Comparison of ENCODE assay signal across 8 mouse cellular contexts in genomic region chr12:56301487-56302293, GRCm38 (mm10). TPM values are rescaled to one million over a fixed set of nuclear protein-coding genes. Genes with fewer than 3 reads are reported as not detected.
DNase-seq lines count a peak whose midpoint lies in the region; ATAC-seq and TF ChIP-seq lines count a peak whose summit lies in the region.

No protein-coding gene starts in this region.

- no peak for TF ChIP-seq EP300 in CH12.LX (IDR thresholded peaks at IDR 0.05; ENCODE audit: low read length)
- TF ChIP-seq EP300 in liver, embryonic 14.5 days (IDR thresholded peaks at IDR 0.05; ENCODE audit: low read depth) = no peak

- H3K9ac ChIP-seq in CH12.LX (ENCODE audit: insufficient read depth, low read depth) = no peak overlapping the region
- H3K9ac ChIP-seq in forebrain, embryonic 13.5 days = peak overlapping the region; percentile 64
- H3K9ac ChIP-seq in liver, embryonic 14.5 days (replicated peaks) = no peak overlapping the region
- peak overlapping the region; percentile 68 for H3K9ac ChIP-seq in neural tube, embryonic 13.5 days

- in situ Hi-C loops in CH12.LX (cut with MboI; ENCODE audit: low pct_ligation_motif_present, low pct_unique_long_range_greater_than_20kb, low sequenced_read_pairs) = no loop called here

- 0 out of 2 replicates have a peak overlapping the region, but pooled peaks have one; percentile 4 for H3K4me2 ChIP-seq in CH12.LX (ENCODE audit: insufficient read depth, low read depth, poor library complexity, severe bottlenecking)
- H3K4me2 ChIP-seq in forebrain, embryonic 13.5 days = peak overlapping the region; percentile 67
- H3K4me2 ChIP-seq in liver, embryonic 14.5 days (ENCODE audit: low read depth) = peak overlapping the region; percentile 48
- peak overlapping the region; percentile 65 for H3K4me2 ChIP-seq in neural tube, embryonic 13.5 days

- ATAC-seq in forebrain, embryonic 13.5 days = peak; percentile 83
- ATAC-seq in liver, embryonic 14.5 days (ENCODE audit: insufficient read depth) = no peak
- peak; percentile 89 for ATAC-seq in neural tube, embryonic 13.5 days (ENCODE audit: low read depth)

- no peak overlapping the region for H3K4me3 ChIP-seq in CH12.LX (replicated peaks in 1 of 3; ENCODE audit: low read depth in 2 of 3, low read length in 2 of 3, poor library complexity in 1 of 3)
- H3K4me3 ChIP-seq in forebrain, embryonic 13.5 days = peak overlapping the region; percentile 36
- H3K4me3 ChIP-seq in liver, embryonic 14.5 days (ENCODE audit: insufficient read depth in 1 of 2, low read depth in 2 of 2, low read length in 2 of 2) = peak overlapping the region in 1 of 2 experiments; percentile 34; a peak in 2 of 4 replicates
- H3K4me3 ChIP-seq in neural tube, embryonic 13.5 days = peak overlapping the region; percentile 38

- no peaks in the 10 kb centered on the region for H3K36me3 ChIP-seq in CH12.LX (replicated peaks in 1 of 2; ENCODE audit: control insufficient read depth in 1 of 2, insufficient read depth in 1 of 2, low read length in 1 of 2)
- no peaks in the 10 kb centered on the region for H3K36me3 ChIP-seq in forebrain, embryonic 13.5 days (ENCODE audit: poor library complexity, severe bottlenecking)
- H3K36me3 ChIP-seq in liver, embryonic 14.5 days (replicated peaks; ENCODE audit: control insufficient read depth, insufficient read depth, low read depth) = no peaks in the 10 kb centered on the region
- H3K36me3 ChIP-seq in neural tube, embryonic 13.5 days = no peaks in the 10 kb centered on the region

- no peaks in the 10 kb centered on the region for H3K79me2 ChIP-seq in CH12.LX (replicated peaks; ENCODE audit: control insufficient read depth, extremely low read depth, insufficient read depth, poor library complexity, severe bottlenecking)

- DNase-seq in cerebellum, postnatal 10 days = peak; percentile 6 to 10
- no peak for DNase-seq in cerebellum, adult 18-20 months
- no peak for DNase-seq in CH12.LX (ENCODE audit: extremely low read depth)
- no peak for DNase-seq in liver, embryonic 14.5 days (ENCODE audit: low read depth in 3 of 3, low spot score in 3 of 3)
- no peak for DNase-seq in thymus, postnatal 25 days
- DNase-seq in adrenal gland, adult 2 months = no peak

- TF ChIP-seq POLR2A in CH12.LX (IDR thresholded peaks at IDR 0.05; ENCODE audit: low read depth, low read length) = no peak

- no peaks in the 10 kb centered on the region for H3K27me3 ChIP-seq in CH12.LX (replicated peaks)
- H3K27me3 ChIP-seq in forebrain, embryonic 13.5 days = 0 out of 2 replicates have a peak, but pooled peaks cover 8% of the 10 kb centered on the region
- H3K27me3 ChIP-seq in liver, embryonic 14.5 days (ENCODE audit: control insufficient read depth, insufficient read depth, low read length) = no peaks in the 10 kb centered on the region
- H3K27me3 ChIP-seq in neural tube, embryonic 13.5 days = peaks cover 53% of the 10 kb centered on the region

- TF ChIP-seq CTCF in CH12.LX (conservative IDR thresholded peaks at IDR 0.05 in 1 of 2, IDR thresholded peaks at IDR 0.05 in 1 of 2; ENCODE audit: low read depth in 2 of 2, low read length in 2 of 2) = no peak
- TF ChIP-seq CTCF in liver, embryonic 14.5 days (IDR thresholded peaks at IDR 0.05; ENCODE audit: low read depth) = no peak

- peaks cover 3 to 7% of the 10 kb centered on the region in 2 experiments; a peak in 3 of 4 replicates for H3K4me1 ChIP-seq in CH12.LX (ENCODE audit: control insufficient read depth in 1 of 2, insufficient read depth in 2 of 2)
- peaks cover 29% of the 10 kb centered on the region for H3K4me1 ChIP-seq in forebrain, embryonic 13.5 days
- peaks cover 0 to 1% of the 10 kb centered on the region in 2 experiments; a peak in 2 of 4 replicates for H3K4me1 ChIP-seq in liver, embryonic 14.5 days (replicated peaks; ENCODE audit: control insufficient read depth in 2 of 2, insufficient read depth in 2 of 2, low read length in 1 of 2)
- peaks cover 37% of the 10 kb centered on the region for H3K4me1 ChIP-seq in neural tube, embryonic 13.5 days (replicated peaks)

- dilution Hi-C loops in CH12.LX (cut with MboI; ENCODE audit: extremely low pct_ligation_motif_present, extremely low pct_unique_long_range_greater_than_20kb, low sequenced_read_pairs) = no loop called here

- no peak overlapping the region for H3K27ac ChIP-seq in CH12.LX (ENCODE audit: insufficient read depth, low read depth)
- peak overlapping the region; percentile 76 for H3K27ac ChIP-seq in forebrain, embryonic 13.5 days
- no peak overlapping the region for H3K27ac ChIP-seq in liver, embryonic 14.5 days
- peak overlapping the region; percentile 83 for H3K27ac ChIP-seq in neural tube, embryonic 13.5 days (replicated peaks)

- no peak for TF ChIP-seq RAD21 in CH12.LX (IDR thresholded peaks at IDR 0.05; ENCODE audit: low read depth, low read length)

- 5% methylated on average over 27 of the region's 27 CpGs for WGBS in forebrain, embryonic 13.5 days
- WGBS in liver, embryonic 14.5 days (ENCODE audit: insufficient replicate concordance) = 11% methylated on average over 27 of the region's 27 CpGs
- 2% methylated on average over 27 of the region's 27 CpGs for WGBS in neural tube, embryonic 13.5 days

- no peaks in the 10 kb centered on the region for H3K9me3 ChIP-seq in CH12.LX (replicated peaks; ENCODE audit: low read length)
- no peaks in the 10 kb centered on the region for H3K9me3 ChIP-seq in forebrain, embryonic 13.5 days (replicated peaks)
- H3K9me3 ChIP-seq in liver, embryonic 14.5 days (ENCODE audit: control insufficient read depth, low read length) = no peaks in the 10 kb centered on the region
- H3K9me3 ChIP-seq in neural tube, embryonic 13.5 days = no peaks in the 10 kb centered on the region

TF ChIP-seq in CH12.LX, 34 proteins besides CTCF, POLR2A, EP300 and RAD21:
- TF ChIP-seq CHD2 (IDR thresholded peaks at IDR 0.05; ENCODE audit: low read length) (no peak), RCOR1 (conservative IDR thresholded peaks at IDR 0.05; ENCODE audit: low read depth, low read length) (no peak), USF2 (conservative IDR thresholded peaks at IDR 0.05; ENCODE audit: low read depth, low read length) (no peak), TCF12 (IDR thresholded peaks at IDR 0.05; ENCODE audit: low read depth, low read length) (no peak)

RNA-seq across cellular contexts. Expression of gene Mbip, which starts 44.0 kb away (rescaled TPM):
- total RNA-seq in CH12.LX (2012; rRNA removed) = 27.6 and 28.3 TPM in 2 replicates
- total RNA-seq in CH12.LX (2014; rRNA removed) = 82.7 and 90.6 TPM in 2 replicates
- 47.6 and 53.0 TPM in 2 replicates for polyA plus RNA-seq in CH12.LX (2012; ENCODE audit: insufficient read length, low read depth)
- 58.5 and 65.7 TPM in 2 replicates for polyA plus RNA-seq in forebrain, embryonic 13.5 days (2015; fragmentation: Nextera tagmentation; extraction: Ambion mirVana)
- polyA plus RNA-seq in liver, embryonic 14.5 days (2012; rRNA removed) = 5.2 and 6.9 TPM in 2 replicates
- polyA plus RNA-seq in liver, embryonic 14.5 days (2014; fragmentation: Nextera tagmentation; extraction: Ambion mirVana) = 7.5 and 7.8 TPM in 2 replicates
- 50.6 and 51.6 TPM in 2 replicates for polyA plus RNA-seq in neural tube, embryonic 13.5 days (2015; fragmentation: Nextera tagmentation; extraction: Ambion mirVana)
- 10 to 100 TPM; 10.1 to 14.0 TPM for total RNA-seq in adrenal gland, adult 2 months (2021)
- 2.1 TPM in 2 replicates for polyA plus RNA-seq in adrenal gland, adult 2 months (2012; rRNA removed)

Comparison
In these comparisons a context has a peak if more than half of its experiments do, and no peak if none do; other contexts are left out.
1. DNase-seq: peak in cerebellum, postnatal 10 days (2 of 2); none in cerebellum, adult 18-20 months (0 of 2), CH12.LX (single experiment), liver, embryonic 14.5 days (0 of 3), thymus, postnatal 25 days (single experiment) and adrenal gland, adult 2 months (single experiment).
2. H3K27ac ChIP-seq: peak in forebrain, embryonic 13.5 days (single experiment) and neural tube, embryonic 13.5 days (single experiment); none in CH12.LX (single experiment) and liver, embryonic 14.5 days (single experiment).
3. H3K4me2 ChIP-seq: peak in every context shown above with its lines; median percentile 67 in forebrain, embryonic 13.5 days; 65 in neural tube, embryonic 13.5 days; 48 in liver, embryonic 14.5 days; 4 in CH12.LX.
4. H3K4me3 ChIP-seq: peak in forebrain, embryonic 13.5 days (single experiment) and neural tube, embryonic 13.5 days (single experiment); none in CH12.LX (0 of 3).
5. H3K9ac ChIP-seq: peak in forebrain, embryonic 13.5 days (single experiment) and neural tube, embryonic 13.5 days (single experiment); none in CH12.LX (single experiment) and liver, embryonic 14.5 days (single experiment).